Mouse (Mus musculus) heart, postnatal 0 days (tissue): Measurements from ENCODE around the gene Slc44a4. TPM values are rescaled to one million over a fixed set of nuclear protein-coding genes. Genes with fewer than 3 reads are reported as not detected.

Experiments
- ATAC-seq: fragments of 200-750 bp; cut with Nextera tagmentation; 2 replicates; pipeline ENCODE4 v1.8.0; 2017; ENCODE audit warnings: low read depth, moderate number of reproducible peaks, moderate library complexity; ENCODE audit not compliant: insufficient read depth
- DNase-seq: peaks from one replicate; pipeline ENCODE4 v3.0.0-alpha.2; 2016; ENCODE audit warnings: low spot score
- H3K27ac ChIP-seq: fragments of 300-500 bp; sonication (generic); 2 replicates; pipeline ENCODE4 v1.5.1; 2014; ENCODE audit warnings: low read depth, mild to moderate bottlenecking
- H3K27me3 ChIP-seq: fragments of 300-500 bp; sonication (generic); 2 replicates; pipeline ENCODE4 v1.6.1; 2014; ENCODE audit warnings: low read length, mixed read lengths; ENCODE audit not compliant: control insufficient read depth, insufficient read depth
- H3K36me3 ChIP-seq: fragments of 300-500 bp; sonication (generic); replicated peaks from 2 replicates; pipeline ENCODE4 v1.6.1; 2014; ENCODE audit warnings: low read length, mixed read lengths; ENCODE audit not compliant: control insufficient read depth, insufficient read depth
- H3K4me1 ChIP-seq: fragments of 300-500 bp; sonication (generic); 2 replicates; pipeline ENCODE4 v1.6.1; 2014; ENCODE audit warnings: antibody characterized with exemption; ENCODE audit not compliant: control insufficient read depth, insufficient read depth
- H3K4me2 ChIP-seq: fragments of 300-500 bp; sonication (generic); 2 replicates; pipeline ENCODE4 v1.6.1; 2014; ENCODE audit warnings: low read depth, mild to moderate bottlenecking, low read length, moderate library complexity
- H3K4me3 ChIP-seq: fragments of 300-500 bp; sonication (generic); 2 replicates; pipeline ENCODE4 v1.5.1; 2014; ENCODE audit warnings: low read depth, low read length
- H3K9ac ChIP-seq: fragments of 300-500 bp; sonication (generic); replicated peaks from 2 replicates; pipeline ENCODE4 v1.6.1; 2014; ENCODE audit warnings: low read depth, low read length, mixed read lengths
- H3K9me3 ChIP-seq: fragments of 300-500 bp; sonication (generic); replicated peaks from 2 replicates; pipeline ENCODE4 v1.6.1; 2016; ENCODE audit warnings: low read length; ENCODE audit not compliant: control insufficient read depth
- CTCF ChIP-seq: IDR thresholded peaks from 2 replicates; pipeline ENCODE4 v1.5.1; 2016; ENCODE audit warnings: antibody characterized with exemption, control low read depth, low read depth
- EP300 ChIP-seq: IDR thresholded peaks from 2 replicates; pipeline ENCODE4 v1.6.1; 2016; ENCODE audit warnings: antibody characterized with exemption, low read depth
- WGBS: fragments of 180-500 bp; shearing (Covaris S2); extraction: QIAGEN DNeasy Blood & Tissue Kit; methylation state at CpG from one replicate; pipeline ENCODE4 v1.1.7; 2014; 5-methylcytosine and 5-hydroxymethylcytosine counted together
- polyA plus RNA-seq: library from polyadenylated mRNA; unstranded; fragments of >200 nt; fragmentation: Nextera tagmentation; extraction: Ambion mirVana; gene quantifications from 2 replicates; pipeline ENCODE4 v1.2.1, GENCODE M21; 2015
- total RNA-seq: library from RNA; depleted of rRNA; stranded (reverse); fragments of >200 nt; gene quantifications from 2 replicates; pipeline ENCODE4 v1.2.3, GENCODE M21; 2014; ENCODE audit warnings: low replicate concordance

Slc44a4 gene
- total and polyA plus RNA-seq, 2 experiments from 2014 or later, result not detected

DNA sequence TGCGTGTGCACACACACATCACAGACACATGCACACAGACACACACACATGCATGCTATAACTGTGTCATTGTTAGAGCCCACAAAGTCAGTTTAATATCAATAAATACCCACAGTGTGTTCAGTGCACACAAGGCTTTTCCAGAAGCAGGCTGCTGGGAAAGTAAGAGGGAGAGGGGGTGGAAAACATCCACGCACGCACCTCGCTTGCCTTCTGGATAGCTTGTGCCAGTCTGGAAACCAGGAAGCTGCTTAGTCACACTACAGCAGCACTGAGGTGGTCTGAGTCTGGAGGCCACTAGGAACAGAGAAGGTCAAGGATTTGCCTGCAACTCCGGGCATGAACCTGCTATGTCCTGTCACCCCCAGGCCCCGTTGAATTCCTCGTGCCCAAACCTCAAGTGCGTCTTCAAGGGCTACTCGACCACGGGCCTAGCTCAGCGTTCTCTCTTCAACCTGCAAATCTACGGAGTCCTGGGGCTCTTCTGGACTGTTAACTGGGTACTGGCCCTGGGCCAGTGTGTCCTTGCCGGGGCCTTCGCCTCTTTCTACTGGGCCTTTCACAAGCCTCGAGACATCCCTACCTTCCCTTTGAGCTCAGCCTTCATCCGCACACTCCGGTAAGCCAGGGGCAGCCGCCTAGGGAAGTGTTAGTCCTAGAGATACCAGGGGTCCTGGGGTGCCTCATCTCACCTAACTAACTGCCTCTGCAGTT lies 13.2 kb downstream of the Slc44a4 start:
- ATAC-seq, result no peak
- no peak overlapping the region for H3K4me3 ChIP-seq
- no peak for TF ChIP-seq CTCF
- TF ChIP-seq EP300, result no peak
- H3K27me3 ChIP-seq, result no peaks in the 10 kb centered on the region
- no peak overlapping the region for H3K27ac ChIP-seq
- DNase-seq, result no peak
- peaks cover 10% of the 10 kb centered on the region; the same call in 1 of the 2 replicates for H3K4me1 ChIP-seq
- H3K9me3 ChIP-seq, result no peaks in the 10 kb centered on the region
- WGBS, result 82% methylated on average over 18 of the region's 18 CpGs
- H3K4me2 ChIP-seq, result no peak overlapping the region
- no peak overlapping the region for H3K9ac ChIP-seq
- H3K36me3 ChIP-seq, result no peaks in the 10 kb centered on the region

GRCm38 (mm10) chr17:34928841-34929240 lies 14.6 kb downstream of the Slc44a4 start:
- ATAC-seq, result no peak
- WGBS, result 40% methylated on average over 4 of the region's 4 CpGs

GRCm38 (mm10) chr17:34931061-34931734 lies 16.9 kb downstream of the Slc44a4 start, which contains the start of gene Neu1:
Neu1 (plus strand) TSS chr17:34931253.
- H3K27ac ChIP-seq, result peak within 1 kb of the TSS; percentile 44; the same call in 1 of the 2 replicates
- TF ChIP-seq CTCF, result peak; percentile 80
- TF ChIP-seq EP300, result peak; percentile 73; the same call in 1 of the 2 replicates
- under 1% methylated on average over 37 of the region's 38 CpGs for WGBS
- ATAC-seq, result peak; percentile 98
- no peaks in the 10 kb centered on the region for H3K9me3 ChIP-seq
- no peaks in the 10 kb centered on the region for H3K27me3 ChIP-seq
- H3K4me3 ChIP-seq, result peak within 1 kb of the TSS; percentile 64
- peaks cover 8% of the 10 kb centered on the region; the same call in 1 of the 2 replicates for H3K36me3 ChIP-seq
- DNase-seq, result peak; percentile 99
- H3K9ac ChIP-seq, result peak within 1 kb of the TSS; percentile 69
- H3K4me2 ChIP-seq, result peak within 1 kb of the TSS; percentile 92
- peaks cover 10% of the 10 kb centered on the region; the same call in 1 of the 2 replicates for H3K4me1 ChIP-seq

More at GRCm38 (mm10) chr17:34928841-34929240, 14.6 kb downstream of the Slc44a4 start:
- no peak for TF ChIP-seq EP300
- H3K4me3 ChIP-seq, result no peak overlapping the region
- H3K9me3 ChIP-seq, result no peaks in the 10 kb centered on the region
- no peaks in the 10 kb centered on the region for H3K27me3 ChIP-seq
- no peaks in the 10 kb centered on the region for H3K36me3 ChIP-seq
- peaks cover 10% of the 10 kb centered on the region; the same call in 1 of the 2 replicates for H3K4me1 ChIP-seq
- H3K27ac ChIP-seq, result no peak overlapping the region
- H3K9ac ChIP-seq, result no peak overlapping the region
- H3K4me2 ChIP-seq, result no peak overlapping the region
- no peak for DNase-seq

DNA sequence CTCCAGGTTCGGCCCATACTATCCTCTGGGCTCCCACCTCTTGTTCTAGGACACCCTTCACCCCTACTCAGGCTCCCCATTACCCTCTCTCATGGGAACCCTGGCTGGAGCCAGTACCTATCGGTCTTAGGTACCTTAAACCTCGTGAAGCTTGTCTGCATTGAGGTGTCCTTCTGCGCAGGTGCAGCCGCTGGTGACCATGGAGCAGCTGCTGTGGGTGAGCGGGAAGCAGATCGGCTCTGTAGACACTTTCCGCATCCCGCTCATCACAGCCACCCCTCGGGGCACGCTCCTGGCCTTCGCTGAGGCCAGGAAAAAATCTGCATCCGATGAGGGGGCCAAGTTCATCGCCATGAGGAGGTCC lies 17.5 kb downstream of the Slc44a4 start:
- H3K27me3 ChIP-seq, result no peaks in the 10 kb centered on the region
- TF ChIP-seq CTCF (no peak), EP300 (no peak)
- H3K9ac ChIP-seq, result peak overlapping the region; percentile 69
- no peaks in the 10 kb centered on the region for H3K9me3 ChIP-seq
- no peak for ATAC-seq
- H3K4me1 ChIP-seq, result peaks cover 10% of the 10 kb centered on the region; the same call in 1 of the 2 replicates
- H3K4me3 ChIP-seq, result peak overlapping the region; percentile 64
- H3K4me2 ChIP-seq, result peak overlapping the region; percentile 92
- H3K27ac ChIP-seq, result peak overlapping the region; percentile 44; the same call in 1 of the 2 replicates
- 10% methylated on average over 14 of the region's 14 CpGs for WGBS
- DNase-seq, result no peak
- H3K36me3 ChIP-seq, result peaks cover 8% of the 10 kb centered on the region; the same call in 1 of the 2 replicates

DNA sequence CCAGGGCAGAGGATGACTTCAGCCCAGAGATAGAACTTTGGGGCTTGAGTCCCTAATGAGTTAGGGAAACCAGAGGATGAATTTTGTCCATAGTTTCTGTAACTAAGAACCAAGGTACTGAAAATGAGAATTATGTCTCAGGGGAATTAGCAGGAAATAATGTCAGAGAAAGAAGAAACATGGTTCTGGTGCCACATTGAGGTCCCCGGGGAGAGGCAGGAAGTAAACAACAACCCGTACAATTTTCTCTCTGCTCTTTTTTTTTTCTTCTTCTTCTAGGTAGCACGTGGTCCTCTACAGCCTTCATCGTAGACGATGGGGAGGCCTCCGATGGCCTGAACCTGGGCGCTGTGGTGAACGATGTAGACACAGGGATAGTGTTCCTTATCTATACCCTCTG lies 18.0 kb downstream of the Slc44a4 start:
- Histone ChIP-seq H3K4me2 (peak overlapping the region; percentile 92), H3K4me1 (peaks cover 10% of the 10 kb centered on the region; the same call in 1 of the 2 replicates), H3K36me3 (peaks cover 8% of the 10 kb centered on the region; the same call in 1 of the 2 replicates), H3K9ac (peak overlapping the region; percentile 69; the same call in 1 of the 2 replicates), H3K27me3 (no peaks in the 10 kb centered on the region), H3K27ac (no peak overlapping the region), H3K9me3 (no peaks in the 10 kb centered on the region), H3K4me3 (peak overlapping the region; percentile 64)
- ATAC-seq, result no peak
- no peak for DNase-seq
- 65% methylated on average over 8 of the region's 8 CpGs for WGBS
- no peak for TF ChIP-seq EP300
- TF ChIP-seq CTCF, result no peak
